Mouse (Mus musculus) ES-Bruce4 (cell line): ENCODE measurements around the gene Slirp.

Source experiments
- CTCF ChIP-seq: IDR thresholded peaks from one replicate; pipeline ENCODE4 v1.8.1; 2011; ENCODE audit warnings: low read depth, low read length
- POLR2A ChIP-seq: IDR thresholded peaks from one replicate; pipeline ENCODE4 v1.8.1; 2011; ENCODE audit warnings: low read length; ENCODE audit not compliant: insufficient read depth

DNA sequence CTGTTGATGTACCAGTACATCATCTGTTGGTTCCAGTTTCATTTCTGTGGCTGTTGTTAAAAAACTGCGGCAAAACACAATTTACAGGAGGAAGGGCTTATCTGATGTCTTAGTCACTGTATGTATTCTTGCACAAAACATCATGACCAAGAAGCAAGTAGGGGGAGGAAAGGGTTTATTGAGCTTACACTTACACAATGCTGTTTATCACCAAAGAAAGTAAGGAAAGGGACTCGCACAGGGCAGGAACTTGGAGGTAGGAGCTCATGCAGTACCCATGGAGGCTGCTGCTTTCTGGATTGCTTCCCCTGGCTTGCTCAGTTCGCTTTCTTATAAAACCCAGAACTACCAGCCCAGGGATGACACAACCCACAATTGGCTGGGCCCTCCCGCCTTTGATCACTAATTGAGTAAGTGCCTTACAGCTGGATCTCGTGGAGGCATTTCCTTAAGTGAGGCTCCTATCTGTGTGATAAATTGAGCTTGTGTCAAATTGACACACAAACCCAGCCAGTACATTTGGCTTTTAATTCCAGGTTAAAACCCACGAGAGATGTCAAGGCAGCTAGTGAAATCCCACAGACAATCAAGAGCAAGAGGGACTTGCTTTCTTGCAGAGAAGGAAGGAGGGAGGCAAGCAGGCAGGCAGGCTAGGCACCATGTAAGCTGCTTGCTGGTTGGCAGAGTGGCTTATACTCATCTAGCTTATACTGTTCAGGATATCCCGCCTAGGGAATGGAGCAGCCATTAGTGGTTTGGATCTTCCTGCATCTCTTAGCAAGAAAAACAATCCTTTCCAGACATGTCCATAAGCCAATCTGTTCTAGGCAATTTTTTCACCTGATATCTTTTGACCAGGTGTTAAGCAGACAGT, 26.8 kb downstream of the Slirp start:
- no peak for TF ChIP-seq CTCF
- no peak for TF ChIP-seq POLR2A
